Mouse (Mus musculus) liver, embryonic 11.5 days (tissue): ENCODE measurements around the gene Krr1. TPM values are rescaled to one million over a fixed set of nuclear protein-coding genes. Genes with fewer than 3 reads are reported as not detected.
A peak's percentile ranks its signal among the peaks of the same experiment; 100 is the strongest.

ENCODE experiments used
- ATAC-seq: fragments of 200-750 bp; cut with Nextera tagmentation; replicated peaks from 2 replicates; pipeline ENCODE4 v1.8.0; 2017; ENCODE audit warnings: moderate number of reproducible peaks, mild to moderate bottlenecking, moderate TSS enrichment, moderate library complexity; ENCODE audit not compliant: low FRiP score
- DNase-seq: peaks from one replicate; pipeline ENCODE4 v3.0.0-alpha.2; 2017; ENCODE audit warnings: low spot score
- H3K27ac ChIP-seq: fragments of 300-500 bp; sonication (generic); 2 replicates; pipeline ENCODE4 v1.5.1; 2014; ENCODE audit warnings: mild to moderate bottlenecking, low read depth, low read length, control low read depth
- H3K27me3 ChIP-seq: fragments of 300-500 bp; sonication (generic); replicated peaks from 2 replicates; pipeline ENCODE4 v1.6.1; 2014; ENCODE audit warnings: low read length, mixed read lengths; ENCODE audit not compliant: control insufficient read depth, insufficient read depth
- H3K36me3 ChIP-seq: fragments of 300-500 bp; sonication (generic); 2 replicates; pipeline ENCODE4 v1.6.1; 2014; ENCODE audit warnings: mild to moderate bottlenecking, low read length, moderate library complexity, mixed read lengths; ENCODE audit not compliant: control insufficient read depth, insufficient read depth
- H3K4me1 ChIP-seq: fragments of 300-500 bp; sonication (generic); replicated peaks from 2 replicates; pipeline ENCODE4 v1.6.1; 2014; ENCODE audit warnings: low read length, mixed read lengths; ENCODE audit not compliant: control insufficient read depth, insufficient read depth
- H3K4me2 ChIP-seq: fragments of 300-500 bp; sonication (generic); 2 replicates; pipeline ENCODE4 v1.6.1; 2014; ENCODE audit warnings: mild to moderate bottlenecking, control low read depth, moderate library complexity
- H3K4me3 ChIP-seq: fragments of 300-500 bp; sonication (generic); 2 replicates; pipeline ENCODE4 v1.5.1; 2014; ENCODE audit warnings: low read depth, low read length, control low read depth
- H3K9ac ChIP-seq: fragments of 300-500 bp; sonication (generic); 2 replicates; pipeline ENCODE4 v1.6.1; 2014; ENCODE audit warnings: low read depth, low read length, control low read depth
- H3K9me3 ChIP-seq: fragments of 300-500 bp; sonication (generic); 2 replicates; pipeline ENCODE4 v1.6.1; 2016; ENCODE audit warnings: low read length, inconsistent platforms, mixed read lengths; ENCODE audit not compliant: control insufficient read depth
- WGBS: fragments of 180-500 bp; shearing (Covaris S2); extraction: QIAGEN DNeasy Blood & Tissue Kit; methylation state at CpG from one replicate; pipeline ENCODE4 v1.1.7; 2014; 5-methylcytosine and 5-hydroxymethylcytosine counted together
- polyA plus RNA-seq: library from polyadenylated mRNA; unstranded; fragments of >200 nt; fragmentation: Nextera tagmentation; extraction: Ambion mirVana; gene quantifications from 2 replicates; pipeline ENCODE4 v1.2.1, GENCODE M21; 2014

The Krr1 gene
- polyA plus RNA-seq, 1 experiment from 2014 or later, result 56.5 TPM

DNA sequence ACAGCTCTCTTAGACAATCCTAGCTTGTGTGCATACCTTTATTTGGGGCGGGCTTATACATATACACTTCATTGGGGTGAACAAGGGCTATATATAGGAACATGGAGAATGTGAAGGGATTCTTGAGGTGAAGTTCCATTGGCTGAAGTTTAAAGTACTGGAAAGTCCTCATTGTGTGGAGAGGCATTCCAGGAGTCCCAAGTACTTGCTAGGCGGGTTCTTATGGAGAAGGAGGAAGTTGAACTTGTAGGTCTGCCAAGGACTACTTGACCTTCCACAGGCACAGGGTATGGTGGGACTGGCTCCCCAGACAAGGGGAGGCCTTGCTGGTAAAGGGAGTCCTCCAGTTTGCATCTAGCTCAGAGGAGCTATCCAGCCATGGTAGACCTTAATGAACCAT is 13.1 kb upstream of the Krr1 start:
- H3K9me3 ChIP-seq, result no peaks in the 10 kb centered on the region
- H3K9ac ChIP-seq, result no peak overlapping the region
- no peaks in the 10 kb centered on the region for H3K4me1 ChIP-seq
- H3K4me3 ChIP-seq, result no peak overlapping the region
- no peak overlapping the region for H3K27ac ChIP-seq
- ATAC-seq, result no peak
- no peaks in the 10 kb centered on the region for H3K27me3 ChIP-seq
- no peak for DNase-seq
- no peak overlapping the region for H3K4me2 ChIP-seq
- 62% methylated on average over 2 of the region's 2 CpGs for WGBS
- H3K36me3 ChIP-seq, result no peaks in the 10 kb centered on the region

DNA sequence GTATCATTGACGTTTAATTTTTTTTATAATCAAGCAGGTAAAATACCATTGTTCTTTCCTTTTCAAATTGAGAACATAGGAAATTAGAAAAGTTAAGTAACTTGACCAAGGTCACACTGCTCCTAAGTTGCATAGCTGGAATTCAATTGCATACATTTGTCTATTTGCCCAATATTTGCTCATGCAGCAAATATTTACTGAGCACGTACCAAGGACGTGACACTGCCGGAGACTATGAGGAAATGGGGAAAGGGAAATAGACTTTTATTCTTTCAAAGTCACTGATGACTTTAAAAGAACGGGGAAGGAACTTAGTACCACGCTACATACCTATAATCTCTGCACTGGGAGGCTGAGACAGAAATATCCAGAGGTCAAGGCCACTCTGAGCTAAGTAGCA is 12.0 kb upstream of the Krr1 start:
- Histone ChIP-seq H3K27ac (no peak overlapping the region), H3K4me2 (no peak overlapping the region), H3K9me3 (no peaks in the 10 kb centered on the region), H3K4me1 (no peaks in the 10 kb centered on the region), H3K4me3 (no peak overlapping the region), H3K9ac (no peak overlapping the region), H3K36me3 (no peaks in the 10 kb centered on the region), H3K27me3 (no peaks in the 10 kb centered on the region)
- ATAC-seq (no peak), DNase-seq (no peak)
- 67% methylated on average over 6 of the region's 6 CpGs for WGBS

GRCm38 (mm10) chr10:111966394-111966793 is 6.1 kb upstream of the Krr1 start:
- H3K4me2 ChIP-seq, result no peak overlapping the region
- no peaks in the 10 kb centered on the region for H3K27me3 ChIP-seq
- no peak overlapping the region for H3K27ac ChIP-seq
- no peak overlapping the region for H3K9ac ChIP-seq
- ATAC-seq (no peak), DNase-seq (no peak)
- H3K4me3 ChIP-seq, result no peak overlapping the region
- no peaks in the 10 kb centered on the region for H3K9me3 ChIP-seq
- WGBS, result 63% methylated on average over 4 of the region's 4 CpGs
- H3K36me3 ChIP-seq, result no peaks in the 10 kb centered on the region
- H3K4me1 ChIP-seq, result no peaks in the 10 kb centered on the region

GRCm38 (mm10) chr10:111971929-111972328 is 535 bp upstream of the Krr1 start:
- H3K27ac ChIP-seq, result no peak overlapping the region
- no peaks in the 10 kb centered on the region for H3K27me3 ChIP-seq
- no peaks in the 10 kb centered on the region for H3K9me3 ChIP-seq
- peaks cover 2% of the 10 kb centered on the region; the same call in 1 of the 2 replicates for H3K36me3 ChIP-seq
- ATAC-seq, result no peak
- peak overlapping the region; percentile 49 for H3K4me2 ChIP-seq
- H3K4me1 ChIP-seq, result peaks cover 3% of the 10 kb centered on the region; the same call in 1 of the 2 replicates
- WGBS, result 79% methylated on average over 3 of the region's 3 CpGs
- no peak overlapping the region for H3K4me3 ChIP-seq
- DNase-seq, result no peak
- H3K9ac ChIP-seq, result no peak overlapping the region

DNA sequence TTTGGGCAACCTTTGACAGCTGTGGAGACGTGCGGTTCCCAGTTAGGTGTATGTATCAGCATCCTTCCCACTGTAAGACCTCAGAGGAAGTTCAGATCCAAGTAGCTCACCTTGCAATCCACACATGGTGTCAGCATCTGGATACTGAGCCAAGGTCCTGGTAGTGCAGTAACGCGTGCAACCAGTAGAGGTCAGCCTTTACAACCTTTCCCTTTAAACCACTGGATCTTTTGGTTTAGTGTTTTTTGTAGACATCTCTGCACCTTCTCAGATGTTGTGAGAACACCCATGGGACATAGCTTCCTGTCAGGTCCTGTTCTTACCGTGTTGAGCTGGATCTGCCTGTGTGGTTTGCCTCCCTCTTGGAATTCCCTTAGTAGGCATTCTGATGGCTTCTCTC is 5.1 kb downstream of the Krr1 start:
- no peak overlapping the region for H3K4me3 ChIP-seq
- no peaks in the 10 kb centered on the region for H3K9me3 ChIP-seq
- H3K27me3 ChIP-seq, result no peaks in the 10 kb centered on the region
- DNase-seq (peak; percentile 50), ATAC-seq (peak; percentile 27)
- H3K9ac ChIP-seq, result no peak overlapping the region
- H3K4me2 ChIP-seq, result no peak overlapping the region
- H3K4me1 ChIP-seq, result peaks cover 3% of the 10 kb centered on the region; the same call in 1 of the 2 replicates
- WGBS, result 42% methylated on average over 5 of the region's 5 CpGs
- H3K27ac ChIP-seq, result no peak overlapping the region
- H3K36me3 ChIP-seq, result peaks cover 23% of the 10 kb centered on the region

DNA sequence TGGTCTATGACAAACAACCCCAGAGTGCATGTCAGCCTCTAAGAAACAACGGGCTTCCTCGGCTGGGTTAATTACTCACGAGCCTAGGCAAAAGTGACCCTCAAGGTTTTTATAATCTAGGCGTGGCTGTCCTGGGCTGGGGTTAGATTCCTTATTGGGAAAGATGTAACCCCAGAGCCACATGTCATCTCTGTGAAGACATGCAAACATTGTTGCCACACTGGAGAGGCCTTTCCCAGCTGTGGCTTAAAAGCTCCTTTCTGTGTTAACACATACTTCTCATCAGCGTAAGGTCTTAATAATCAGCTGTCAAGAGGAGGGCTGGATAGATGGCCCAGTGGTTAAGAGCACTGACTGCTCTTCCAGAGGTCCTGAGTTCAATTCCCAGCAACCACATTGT is 10.6 kb downstream of the Krr1 start:
- ATAC-seq, result no peak
- no peak for DNase-seq
- peaks cover 38% of the 10 kb centered on the region for H3K36me3 ChIP-seq

GRCm38 (mm10) chr10:111986453-111986852 is 14.0 kb downstream of the Krr1 start:
- 85% methylated on average over 6 of the region's 6 CpGs for WGBS
- H3K4me1 ChIP-seq, result no peaks in the 10 kb centered on the region
- no peaks in the 10 kb centered on the region for H3K9me3 ChIP-seq
- no peak overlapping the region for H3K4me2 ChIP-seq
- no peak overlapping the region for H3K4me3 ChIP-seq
- H3K36me3 ChIP-seq, result peaks cover 23% of the 10 kb centered on the region
- H3K27ac ChIP-seq, result no peak overlapping the region
- H3K27me3 ChIP-seq, result no peaks in the 10 kb centered on the region
- no peak for ATAC-seq
- H3K9ac ChIP-seq, result no peak overlapping the region
- DNase-seq, result no peak

More for the DNA sequence above, 10.6 kb downstream of the Krr1 start:
- Histone ChIP-seq H3K27ac (no peak overlapping the region), H3K27me3 (no peaks in the 10 kb centered on the region), H3K4me1 (no peaks in the 10 kb centered on the region), H3K9me3 (no peaks in the 10 kb centered on the region), H3K4me2 (no peak overlapping the region), H3K4me3 (no peak overlapping the region), H3K9ac (no peak overlapping the region)
- WGBS, result 91% methylated on average over 5 of the region's 5 CpGs

GRCm38 (mm10) chr10:111995803-111996548 is 23.5 kb downstream of the Krr1 start:
- Histone ChIP-seq H3K36me3 (no peaks in the 10 kb centered on the region), H3K4me1 (no peaks in the 10 kb centered on the region), H3K27ac (no peak overlapping the region), H3K9ac (no peak overlapping the region), H3K27me3 (no peaks in the 10 kb centered on the region), H3K4me3 (no peak overlapping the region), H3K9me3 (no peaks in the 10 kb centered on the region), H3K4me2 (no peak overlapping the region)
- ATAC-seq (no peak), DNase-seq (no peak)
- WGBS, result 76% methylated on average over 11 of the region's 11 CpGs

- DNase-seq (no peak), ATAC-seq (no peak)
- WGBS, result 69% methylated on average over 7 of the region's 7 CpGs
- Histone ChIP-seq H3K27ac (no peak overlapping the region), H3K36me3 (no peaks in the 10 kb centered on the region), H3K4me2 (peak overlapping the region; percentile 2; the same call in 1 of the 2 replicates), H3K4me1 (no peaks in the 10 kb centered on the region), H3K4me3 (no peak overlapping the region), H3K27me3 (no peaks in the 10 kb centered on the region), H3K9me3 (no peaks in the 10 kb centered on the region), H3K9ac (no peak overlapping the region)
Observed at GRCm38 (mm10) chr10:111996549-111996904, 24.1 kb downstream of the Krr1 start.
